Mouse (Mus musculus) testis, adult 2 months (tissue): ENCODE results near the gene Tfpi2.

ENCODE experiments used
- CTCF ChIP-seq: fragments of 200-500 bp; IDR thresholded peaks from 2 replicates; pipeline ENCODE4 v1.5.1; 2012; ENCODE audit warnings: low read depth, mild to moderate bottlenecking, inconsistent platforms, low read length, moderate library complexity; ENCODE audit not compliant: control insufficient read depth, insufficient read depth, insufficient replicate concordance
- POLR2A ChIP-seq: fragments of 200-500 bp; IDR thresholded peaks from 2 replicates; pipeline ENCODE4 v1.6.1; 2012; ENCODE audit warnings: low read depth, mild to moderate bottlenecking, inconsistent platforms, low read length, moderate library complexity; ENCODE audit not compliant: control insufficient read depth

GRCm38 (mm10) chr6:3967676-3968626, 20.8 kb downstream of the Tfpi2 start:
- no peak for TF ChIP-seq POLR2A
- no peak for TF ChIP-seq CTCF
